Mouse (Mus musculus) left cerebral cortex, adult 8-10 months (tissue): ENCODE data around the gene Ggt6. TPM values are rescaled to one million over a fixed set of nuclear protein-coding genes. Genes with fewer than 3 reads are reported as not detected.
A peak's percentile ranks its signal among the peaks of the same experiment; 100 is the strongest.
"Not testable (repeated sequence)": the region's sequence is repeated elsewhere in the genome, so short reads cannot be mapped to it uniquely, and the experiment has no call there.

Experiments used
- DNase-seq, 2 experiments: peaks; one replicate each; pipeline ENCODE4 v3.0.0; 2022; ENCODE audit warnings: low spot score in 2 of 2
- total RNA-seq, 4 experiments: library from RNA; stranded (reverse); gene quantifications; 2 replicates each; pipeline ENCODE4 v1.2.4; 2022

Gene Ggt6
- total RNA-seq, 4 experiments from 2014 or later: 0.23 TPM; not detected in 3

GRCm38 (mm10) chr11:72410521-72411092 lies 24.7 kb upstream of the Ggt6 start:
- DNase-seq: no peak

- DNase-seq: peak in 1 of 2 experiments; percentile 18
Measured at GRCm38 (mm10) chr11:72411093-72411921, 24.0 kb upstream of the Ggt6 start, which contains the start of gene Smtnl2. Gene Smtnl2 (minus strand): TSS chr11:72411713.

- DNase-seq: no peak
Measured at GRCm38 (mm10) chr11:72411945-72412344, 23.4 kb upstream of the Ggt6 start.

- no peak for DNase-seq
Measured at GRCm38 (mm10) chr11:72413016-72413415, 22.3 kb upstream of the Ggt6 start.

- DNase-seq: no peak
Measured at GRCm38 (mm10) chr11:72413601-72414190, 21.6 kb upstream of the Ggt6 start.

GRCm38 (mm10) chr11:72415155-72415554 lies 20.2 kb upstream of the Ggt6 start:
- no peak for DNase-seq

- DNase-seq: no peak
Measured at GRCm38 (mm10) chr11:72416666-72417065, 18.7 kb upstream of the Ggt6 start.

GRCm38 (mm10) chr11:72417376-72417775 lies 17.9 kb upstream of the Ggt6 start:
- no peak for DNase-seq

GRCm38 (mm10) chr11:72418227-72418626 lies 17.1 kb upstream of the Ggt6 start:
- no peak for DNase-seq

GRCm38 (mm10) chr11:72419006-72419405 lies 16.3 kb upstream of the Ggt6 start:
- no peak for DNase-seq

- no peak for DNase-seq
Measured at GRCm38 (mm10) chr11:72420460-72421122, 14.7 kb upstream of the Ggt6 start.

GRCm38 (mm10) chr11:72421518-72422278 lies 13.6 kb upstream of the Ggt6 start:
- no peak for DNase-seq

GRCm38 (mm10) chr11:72423686-72424085 lies 11.6 kb upstream of the Ggt6 start:
- no peak for DNase-seq

GRCm38 (mm10) chr11:72425201-72425600 lies 10.1 kb upstream of the Ggt6 start:
- no peak for DNase-seq

- no peak for DNase-seq
Measured at GRCm38 (mm10) chr11:72426884-72427283, 8.4 kb upstream of the Ggt6 start.

- DNase-seq: no peak
Measured at GRCm38 (mm10) chr11:72428694-72429093, 6.6 kb upstream of the Ggt6 start.

GRCm38 (mm10) chr11:72429288-72429690 lies 6.0 kb upstream of the Ggt6 start:
- DNase-seq: peak in 1 of 2 experiments; percentile 59

- DNase-seq: not testable (repeated sequence)
Measured at GRCm38 (mm10) chr11:72430311-72431068, 4.8 kb upstream of the Ggt6 start.

- DNase-seq: peak in 1 of 2 experiments; percentile 5
Measured at GRCm38 (mm10) chr11:72435694-72436045, 344 bp downstream of the Ggt6 start.

GRCm38 (mm10) chr11:72436271-72436670 lies 945 bp downstream of the Ggt6 start:
- peak in 1 of 2 experiments; percentile 56 for DNase-seq
